Mouse (Mus musculus) A20 (cell line): ENCODE data around the gene Plekha8.

Experiments used
- DNase-seq: peaks from one replicate; pipeline ENCODE4 v3.0.0-alpha.2; 2011; ENCODE audit warnings: low read depth, low spot score

Gene Plekha8

GRCm38 (mm10) chr6:54643181-54643580, 48.3 kb downstream of the Plekha8 start:
- DNase-seq = no peak

- no peak for DNase-seq
These were observed 60.7 kb downstream of the Plekha8 start for GRCm38 (mm10) chr6:54655471-54656095.

- no peak for DNase-seq
These were observed 63.0 kb downstream of the Plekha8 start for GRCm38 (mm10) chr6:54657861-54658260.

GRCm38 (mm10) chr6:54669868-54670267, 75.0 kb downstream of the Plekha8 start:
- no peak for DNase-seq

DNA sequence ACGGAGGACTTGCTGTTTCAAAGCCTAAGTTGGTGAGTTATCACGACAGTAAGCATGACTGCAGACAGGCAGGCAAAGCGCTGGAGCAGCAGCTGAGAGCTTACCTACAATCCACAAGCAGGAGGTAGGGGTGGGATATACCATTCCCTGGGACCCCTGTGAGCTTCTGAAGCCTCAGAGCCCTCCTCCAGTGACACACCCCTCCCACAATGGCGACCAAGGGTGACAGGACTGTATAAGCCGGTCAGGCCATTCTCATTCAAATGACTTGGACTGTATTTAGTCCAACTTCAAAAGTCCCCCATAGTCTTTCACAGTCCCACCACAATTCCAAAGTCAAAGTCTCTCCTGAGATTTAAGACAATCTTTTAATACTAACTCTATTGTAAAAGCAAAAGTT, 78.0 kb downstream of the Plekha8 start:
- DNase-seq = no peak

GRCm38 (mm10) chr6:54679686-54680085, 84.8 kb downstream of the Plekha8 start:
- no peak for DNase-seq

DNA sequence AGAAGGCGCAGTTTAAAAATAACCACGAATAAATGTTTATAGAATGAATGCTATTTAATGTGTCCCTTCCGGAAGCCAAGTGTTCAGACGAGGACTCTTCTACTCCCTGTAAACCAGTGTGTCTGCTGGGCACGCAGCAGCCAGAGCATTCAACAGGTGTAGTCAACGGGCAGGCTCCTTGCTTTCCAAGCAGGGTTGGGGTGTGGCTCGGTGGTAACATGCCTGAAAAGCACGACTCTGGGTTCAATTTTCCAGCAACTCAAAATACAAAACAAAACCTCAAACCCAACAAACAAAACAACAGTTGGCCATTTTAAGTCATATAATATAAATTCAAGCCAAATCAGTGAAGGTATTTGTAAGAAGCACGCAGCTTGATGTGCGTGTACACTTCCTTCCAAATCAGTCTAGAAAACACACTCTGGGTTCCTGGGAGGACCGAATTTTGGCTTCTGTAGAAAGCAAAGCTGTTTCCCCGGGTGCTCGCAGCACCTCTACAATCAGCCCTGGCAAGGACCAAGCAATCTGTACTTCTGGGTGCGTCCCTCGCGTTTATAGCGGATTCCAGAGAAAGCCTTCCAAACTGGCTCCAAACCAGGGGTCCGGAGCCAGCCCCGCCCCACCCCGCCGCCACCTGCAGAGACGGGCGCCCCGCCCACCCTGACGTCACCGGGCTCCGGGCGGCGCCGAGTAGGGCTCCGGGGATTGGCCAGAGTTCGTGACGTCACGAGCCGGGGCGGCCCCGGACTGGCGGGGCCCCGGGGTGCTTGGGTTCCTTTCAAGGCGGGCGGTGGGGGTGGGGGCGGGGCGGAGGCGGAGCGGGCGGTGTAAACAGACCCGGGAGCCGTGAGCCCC, 86.2 kb downstream of the Plekha8 start, which contains the start of gene Mturn:
Gene Mturn (plus strand): TSS at position 734 of the 855 bp plus-strand sequence.
- DNase-seq = peak; percentile 95

GRCm38 (mm10) chr6:54681746-54682428, 87.0 kb downstream of the Plekha8 start:
- no peak for DNase-seq

GRCm38 (mm10) chr6:54684085-54684484, 89.2 kb downstream of the Plekha8 start:
- no peak for DNase-seq

- no peak for DNase-seq
These were observed 90.2 kb downstream of the Plekha8 start for GRCm38 (mm10) chr6:54685103-54685502.

GRCm38 (mm10) chr6:54685716-54686395, 90.9 kb downstream of the Plekha8 start:
- DNase-seq = peak; percentile 18

DNA sequence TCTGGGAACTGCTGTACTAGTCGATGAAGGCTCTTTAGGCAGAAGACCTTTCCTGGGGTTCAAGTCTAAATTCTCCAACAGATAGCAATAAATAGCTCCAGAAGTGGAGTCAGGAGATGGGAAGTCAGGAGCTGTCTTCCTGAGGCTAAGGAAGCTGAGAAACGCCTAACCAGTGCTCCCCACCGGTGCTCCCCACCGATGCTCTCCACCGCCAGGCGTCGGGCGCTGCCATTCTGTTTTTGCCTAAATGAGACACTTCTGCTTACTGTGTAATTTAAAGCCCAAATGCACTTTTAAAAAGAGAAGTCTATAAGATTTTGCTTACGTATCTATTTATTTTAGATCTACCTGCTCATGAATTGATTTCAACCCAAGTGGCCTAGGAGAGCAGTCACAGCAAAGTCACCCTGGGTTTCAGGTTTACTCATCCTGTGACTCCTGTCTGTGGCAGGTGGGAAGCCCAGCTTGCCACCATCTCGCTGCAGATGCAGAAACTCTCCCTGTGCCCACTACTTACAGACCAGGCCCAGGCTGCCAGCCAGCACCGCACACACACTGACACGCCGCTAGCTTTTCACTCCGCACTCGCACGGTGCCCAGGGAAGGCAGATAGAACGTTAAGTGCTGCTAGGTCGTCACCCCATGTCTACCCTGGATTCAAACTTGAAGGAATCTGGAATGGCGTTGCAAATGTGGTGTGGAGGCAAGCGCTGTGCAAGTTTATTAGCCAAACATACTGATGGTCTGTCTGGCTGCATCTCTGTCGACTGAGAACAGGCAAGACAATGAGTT, 92.2 kb downstream of the Plekha8 start:
- peak; percentile 24 for DNase-seq

DNA sequence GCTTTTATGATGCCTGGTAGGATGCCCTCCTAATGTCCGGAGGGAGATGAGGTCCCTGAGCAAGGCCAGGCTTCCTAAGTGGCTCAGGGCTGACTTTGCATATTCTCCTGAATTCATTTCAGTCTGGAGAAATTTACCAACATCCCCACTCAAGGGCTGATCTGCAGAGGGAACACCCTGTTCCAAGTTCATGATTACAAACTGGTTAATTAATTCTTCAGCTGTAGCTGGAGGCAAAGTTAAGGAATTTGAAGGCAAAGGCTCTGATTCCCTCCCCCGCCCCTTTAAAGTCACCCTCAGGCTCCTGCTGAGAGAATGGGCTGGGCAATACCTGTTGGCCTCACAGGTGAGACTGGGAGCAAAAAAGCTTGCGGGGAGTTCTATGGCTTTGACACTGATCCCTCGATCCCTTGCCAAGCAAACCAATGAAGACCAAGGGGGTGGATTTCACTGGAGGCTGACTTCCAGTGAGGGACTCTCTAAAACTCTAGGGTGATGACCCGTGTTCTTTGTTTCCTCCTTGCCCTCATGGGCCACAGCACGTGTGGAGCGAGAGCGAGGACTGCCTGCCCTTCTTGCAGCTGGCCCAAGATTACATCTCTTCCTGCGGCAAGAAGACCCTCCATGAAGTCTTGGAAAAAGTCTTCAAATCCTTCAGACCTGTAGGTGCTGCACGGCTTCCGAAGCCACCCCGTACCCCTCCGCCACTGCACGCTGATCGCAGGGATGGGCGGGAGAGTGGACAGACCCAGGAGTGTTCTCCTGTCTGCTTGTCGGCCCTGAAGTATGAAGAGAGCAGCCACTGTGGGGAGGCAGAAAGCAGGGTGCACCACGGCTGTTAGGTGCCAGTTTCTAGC, 93.8 kb downstream of the Plekha8 start:
- no peak for DNase-seq

GRCm38 (mm10) chr6:54689686-54690085, 94.8 kb downstream of the Plekha8 start:
- no peak for DNase-seq

DNA sequence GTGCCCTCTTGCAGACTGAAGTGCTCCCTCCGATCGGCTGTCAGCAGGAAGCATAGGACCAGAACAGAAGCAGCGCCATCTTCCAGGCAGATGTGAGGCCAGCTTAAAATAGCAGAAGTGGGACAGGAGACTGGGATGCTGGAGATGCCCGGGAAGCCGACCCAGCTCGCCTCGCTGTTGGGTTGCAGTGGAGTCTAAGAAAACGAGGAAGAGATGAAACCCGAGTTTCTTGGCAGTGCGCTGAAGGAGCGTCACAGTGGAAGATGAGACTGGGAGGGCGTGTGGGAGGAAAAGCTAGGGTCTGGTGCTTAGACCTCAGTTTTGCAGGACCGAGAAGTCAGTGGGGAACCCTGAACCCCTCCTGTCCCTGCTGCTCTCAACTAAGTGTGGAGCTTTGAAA, 95.9 kb downstream of the Plekha8 start:
- DNase-seq = no peak

DNA sequence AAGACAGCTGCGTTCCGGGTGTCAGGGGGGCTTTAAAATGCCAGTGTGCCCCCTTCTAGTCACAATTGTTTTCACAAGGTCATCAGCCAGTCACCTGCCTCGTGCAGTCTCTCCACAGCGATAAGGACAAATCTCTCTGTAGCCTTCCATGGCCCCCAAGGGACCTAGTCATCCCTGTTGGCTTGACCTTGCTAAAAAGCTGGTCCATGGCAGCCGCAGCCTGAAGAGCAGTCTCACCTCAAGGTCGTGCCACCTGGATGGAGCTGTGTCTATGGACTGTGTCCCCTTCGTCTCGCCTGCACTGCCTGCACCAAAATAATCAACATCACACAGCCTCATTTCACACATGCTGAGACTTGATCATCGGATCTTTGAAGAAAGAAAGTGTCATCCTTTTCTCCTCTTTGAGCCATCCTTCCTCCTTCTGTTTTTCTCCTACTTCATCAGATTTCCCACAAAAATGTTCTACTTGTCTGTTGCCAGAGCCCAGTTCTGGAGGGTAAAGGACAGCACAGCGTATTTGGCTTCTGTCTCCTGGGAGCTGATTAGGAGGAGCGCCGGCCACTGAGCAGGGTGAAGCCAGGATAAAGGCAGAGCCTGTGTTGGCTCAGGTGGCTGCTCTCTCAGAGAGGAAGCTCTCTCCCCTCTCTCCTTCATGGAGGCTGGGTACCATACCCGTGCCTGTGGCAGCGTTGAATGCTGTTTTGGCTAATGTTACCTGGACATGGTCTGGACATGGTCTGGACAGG, 96.6 kb downstream of the Plekha8 start:
- DNase-seq = no peak

GRCm38 (mm10) chr6:54692201-54692600, 97.3 kb downstream of the Plekha8 start:
- no peak for DNase-seq

DNA sequence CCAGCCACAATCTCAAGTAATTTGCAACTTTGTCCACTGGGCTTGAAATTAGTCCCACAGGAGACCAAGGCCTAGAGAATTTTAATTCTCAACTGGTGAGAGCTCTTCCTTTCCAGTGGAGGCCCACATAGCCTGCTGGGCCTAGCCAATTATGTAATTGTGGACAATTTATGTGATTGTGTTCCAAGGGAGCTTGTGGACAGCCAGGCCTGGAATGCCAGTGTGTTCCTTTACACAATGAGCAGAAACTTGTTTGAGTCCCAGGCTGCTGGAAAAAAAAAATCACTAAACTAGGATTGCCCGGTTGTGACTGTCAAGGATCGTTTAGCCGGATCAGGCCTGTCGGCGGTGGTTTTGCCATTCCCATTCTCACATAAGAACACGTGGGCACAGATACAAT, 98.4 kb downstream of the Plekha8 start:
- no peak for DNase-seq
